Mouse (Mus musculus): ENCODE data around the gene Agtpbp1.
"Not testable (repeated sequence)": the region's sequence is repeated elsewhere in the genome, so short reads cannot be mapped to it uniquely, and the experiment has no call there.

The Agtpbp1 gene

GRCm38 (mm10) chr13:59481484-59481855, 103.6 kb downstream of the Agtpbp1 start:
- no peak for DNase-seq (ENCODE audit: low spot score)

- DNase-seq (ENCODE audit: low spot score) = no peak
These were observed 104.2 kb downstream of the Agtpbp1 start for GRCm38 (mm10) chr13:59480599-59481483.

GRCm38 (mm10) chr13:59477928-59478327, 107.1 kb downstream of the Agtpbp1 start:
- not testable (repeated sequence) for DNase-seq (ENCODE audit: low spot score)

GRCm38 (mm10) chr13:59477451-59477850, 107.6 kb downstream of the Agtpbp1 start:
- DNase-seq (ENCODE audit: low spot score) = no peak

- no peak for DNase-seq (ENCODE audit: low spot score)
These were observed 110.1 kb downstream of the Agtpbp1 start for GRCm38 (mm10) chr13:59474973-59475372.

GRCm38 (mm10) chr13:59473341-59473740, 111.7 kb downstream of the Agtpbp1 start:
- DNase-seq (ENCODE audit: low spot score) = no peak

GRCm38 (mm10) chr13:59472222-59472621, 112.8 kb downstream of the Agtpbp1 start:
- DNase-seq (ENCODE audit: low spot score) = no peak

- DNase-seq (ENCODE audit: low spot score) = no peak
These were observed 115.3 kb downstream of the Agtpbp1 start for GRCm38 (mm10) chr13:59469701-59470100.

- peak; percentile 21 for DNase-seq (ENCODE audit: low spot score)
These were observed 116.7 kb downstream of the Agtpbp1 start for GRCm38 (mm10) chr13:59468181-59468802.

GRCm38 (mm10) chr13:59467591-59467990, 117.4 kb downstream of the Agtpbp1 start:
- peak; percentile 79 for DNase-seq (ENCODE audit: low spot score)

- DNase-seq (ENCODE audit: low spot score) = no peak
These were observed 124.1 kb downstream of the Agtpbp1 start for GRCm38 (mm10) chr13:59460958-59461357.

GRCm38 (mm10) chr13:59456203-59456602, 128.8 kb downstream of the Agtpbp1 start:
- DNase-seq (ENCODE audit: low spot score) = no peak

- no peak for DNase-seq (ENCODE audit: low spot score)
These were observed 130.8 kb downstream of the Agtpbp1 start for GRCm38 (mm10) chr13:59454001-59454785.

- no peak for DNase-seq (ENCODE audit: low spot score)
These were observed 131.4 kb downstream of the Agtpbp1 start for GRCm38 (mm10) chr13:59453582-59453981.

- DNase-seq (ENCODE audit: low spot score) = peak; percentile 73
These were observed 132.0 kb downstream of the Agtpbp1 start for GRCm38 (mm10) chr13:59453045-59453444.

- DNase-seq (ENCODE audit: low spot score) = no peak
These were observed 134.2 kb downstream of the Agtpbp1 start for GRCm38 (mm10) chr13:59450840-59451239.

GRCm38 (mm10) chr13:59447130-59447529, 137.9 kb downstream of the Agtpbp1 start:
- DNase-seq (ENCODE audit: low spot score) = no peak

- DNase-seq (ENCODE audit: low spot score) = no peak
These were observed 139.8 kb downstream of the Agtpbp1 start for GRCm38 (mm10) chr13:59445179-59445578.

GRCm38 (mm10) chr13:59444371-59444770, 140.7 kb downstream of the Agtpbp1 start:
- DNase-seq (ENCODE audit: low spot score) = no peak

- no peak for DNase-seq (ENCODE audit: low spot score)
These were observed 145.3 kb downstream of the Agtpbp1 start for GRCm38 (mm10) chr13:59439683-59440082.

- no peak for DNase-seq (ENCODE audit: low spot score)
These were observed 150.5 kb downstream of the Agtpbp1 start for GRCm38 (mm10) chr13:59434554-59434953.

GRCm38 (mm10) chr13:59431124-59431864, 153.7 kb downstream of the Agtpbp1 start:
- no peak for DNase-seq (ENCODE audit: low spot score)

Data from lung, postnatal 25 days (tissue).